Mouse (Mus musculus) embryo, embryonic 10 days (tissue): Measurements from ENCODE around the gene Cd53.

Experiments used
- DNase-seq: peaks from one replicate; pipeline ENCODE4 v3.0.0-alpha.2; 2015; ENCODE audit warnings: low spot score

Gene Cd53

GRCm38 (mm10) chr3:106789930-106790329 is at the start of gene Cd53:
Gene Cd53, minus strand, starts transcription at chr3:106790149.
- DNase-seq: no peak

GRCm38 (mm10) chr3:106832107-106832506 is 42.2 kb upstream of the Cd53 start:
- no peak for DNase-seq

- no peak for DNase-seq
Observed at GRCm38 (mm10) chr3:106826187-106826586, 36.2 kb upstream of the Cd53 start, which contains the start of gene Olfr266. Gene Olfr266, minus strand, starts transcription at chr3:106826287.

GRCm38 (mm10) chr3:106817676-106818075 is 27.7 kb upstream of the Cd53 start:
- DNase-seq: no peak

GRCm38 (mm10) chr3:106808972-106809695 is 19.2 kb upstream of the Cd53 start:
- DNase-seq: no peak

GRCm38 (mm10) chr3:106798079-106798478 is 8.1 kb upstream of the Cd53 start:
- no peak for DNase-seq

GRCm38 (mm10) chr3:106788440-106788887 is 1.5 kb downstream of the Cd53 start:
- DNase-seq: no peak

- no peak for DNase-seq
Observed at GRCm38 (mm10) chr3:106787972-106788371, 2.0 kb downstream of the Cd53 start.

- DNase-seq: no peak
Observed at GRCm38 (mm10) chr3:106785130-106785529, 4.8 kb downstream of the Cd53 start.

GRCm38 (mm10) chr3:106771834-106772233 is 18.1 kb downstream of the Cd53 start:
- DNase-seq: no peak

GRCm38 (mm10) chr3:106755898-106756297 is 34.1 kb downstream of the Cd53 start:
- DNase-seq: no peak

- DNase-seq: peak; percentile 87
Observed at GRCm38 (mm10) chr3:106722028-106722945, 67.7 kb downstream of the Cd53 start.

- DNase-seq: peak; percentile 98
Observed at GRCm38 (mm10) chr3:106721397-106722027, 68.4 kb downstream of the Cd53 start.
